Mouse (Mus musculus): ENCODE data around the gene Serpinf1. TPM values are rescaled to one million over a fixed set of nuclear protein-coding genes. Genes with fewer than 3 reads are reported as not detected.
"Not testable (repeated sequence)": the region's sequence is repeated elsewhere in the genome, so short reads cannot be mapped to it uniquely, and the experiment has no call there.

Gene Serpinf1
- polyA plus RNA-seq, 1 experiment from 2014 or later, result 172 TPM

DNA sequence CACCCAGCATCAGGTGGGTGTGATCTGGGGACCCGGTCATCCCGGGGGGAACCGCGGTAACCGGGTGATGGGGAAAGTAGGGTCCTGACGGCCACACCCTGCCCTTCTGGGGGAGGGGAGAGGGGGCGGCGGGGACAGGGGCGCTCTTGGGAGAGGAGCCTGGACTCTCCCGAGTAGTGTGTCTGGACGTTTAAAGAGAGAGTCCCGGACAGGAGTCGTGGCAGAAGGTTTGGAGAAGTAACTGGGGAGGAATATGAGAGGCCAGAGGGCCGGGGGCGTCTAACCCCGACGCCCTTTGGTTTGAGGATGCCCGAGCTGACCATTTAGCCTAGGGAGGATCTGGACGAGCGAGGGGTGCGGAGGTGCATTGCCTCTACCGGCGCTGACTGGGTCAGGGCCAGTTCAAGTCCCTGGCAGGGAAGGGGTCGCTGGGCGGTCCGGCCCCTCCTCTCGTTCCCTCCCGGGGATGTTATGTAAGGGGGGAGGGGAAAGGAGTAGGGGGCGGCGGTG lies 39.3 kb upstream of the Serpinf1 start:
- Histone ChIP-seq H3K9ac (peak overlapping the region; percentile 90), H3K4me1 (peaks cover 71% of the 10 kb centered on the region)
- 5% methylated on average over 27 of the region's 30 CpGs for WGBS (ENCODE audit: insufficient replicate concordance)

DNA sequence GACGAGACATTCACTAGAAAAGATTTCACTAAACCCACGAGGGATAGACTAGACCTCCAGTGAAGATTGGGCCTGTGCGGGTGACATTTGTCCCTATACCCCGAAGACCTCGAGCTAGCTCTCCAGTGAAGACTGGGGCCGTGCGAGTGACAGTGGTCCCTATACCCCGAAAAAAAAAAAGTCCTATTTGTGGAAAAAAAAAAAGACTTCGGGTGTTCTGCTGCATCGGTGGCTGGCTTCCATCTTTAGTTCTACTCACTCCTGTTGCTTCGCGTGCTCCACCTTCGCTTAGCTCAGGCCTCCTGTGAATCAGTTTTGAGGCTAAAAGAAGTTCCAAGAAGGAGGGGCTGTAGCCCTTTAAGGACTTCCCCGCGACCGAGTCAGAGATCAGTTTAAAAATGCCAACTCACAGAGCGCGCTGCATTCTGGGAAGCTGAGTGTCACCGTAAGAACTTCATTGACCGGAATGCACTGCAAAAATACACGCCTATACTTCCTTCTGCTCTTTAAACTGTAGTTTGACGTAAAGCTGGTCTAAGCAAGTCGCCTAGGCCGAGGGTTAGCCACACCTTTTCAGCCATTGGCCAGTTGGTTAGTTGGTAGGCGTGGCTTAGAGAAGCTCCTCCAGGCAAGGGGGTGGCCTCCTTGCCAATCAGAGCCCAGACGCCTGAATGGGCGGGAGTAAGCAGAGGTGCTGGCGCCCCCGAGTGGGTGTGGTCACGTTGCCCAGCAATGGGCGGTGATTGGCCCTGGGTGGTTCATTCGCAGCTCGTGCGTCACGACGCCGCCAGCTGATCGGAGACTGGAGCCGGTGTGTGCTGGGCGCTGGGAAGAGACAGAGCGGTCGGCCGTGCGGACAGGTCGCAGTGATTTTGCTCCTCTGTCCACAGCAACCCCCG lies 38.6 kb upstream of the Serpinf1 start, which contains the start of gene Tlcd2:
Tlcd2 (plus strand) TSS at position 872 of the 899 bp plus-strand sequence.
- peak; percentile 88 for ATAC-seq
- under 1% methylated on average over 46 of the region's 46 CpGs for WGBS (ENCODE audit: insufficient replicate concordance)

More for the DNA sequence above, 39.3 kb upstream of the Serpinf1 start:
- Histone ChIP-seq H3K9me3 (replicated peaks) (no peaks in the 10 kb centered on the region), H3K36me3 (peaks cover 34% of the 10 kb centered on the region), H3K4me3 (peak overlapping the region; percentile 86), H3K27ac (peak overlapping the region; percentile 100), H3K4me2 (peak overlapping the region; percentile 94), H3K27me3 (replicated peaks) (no peaks in the 10 kb centered on the region)
- ATAC-seq, result no peak

DNA sequence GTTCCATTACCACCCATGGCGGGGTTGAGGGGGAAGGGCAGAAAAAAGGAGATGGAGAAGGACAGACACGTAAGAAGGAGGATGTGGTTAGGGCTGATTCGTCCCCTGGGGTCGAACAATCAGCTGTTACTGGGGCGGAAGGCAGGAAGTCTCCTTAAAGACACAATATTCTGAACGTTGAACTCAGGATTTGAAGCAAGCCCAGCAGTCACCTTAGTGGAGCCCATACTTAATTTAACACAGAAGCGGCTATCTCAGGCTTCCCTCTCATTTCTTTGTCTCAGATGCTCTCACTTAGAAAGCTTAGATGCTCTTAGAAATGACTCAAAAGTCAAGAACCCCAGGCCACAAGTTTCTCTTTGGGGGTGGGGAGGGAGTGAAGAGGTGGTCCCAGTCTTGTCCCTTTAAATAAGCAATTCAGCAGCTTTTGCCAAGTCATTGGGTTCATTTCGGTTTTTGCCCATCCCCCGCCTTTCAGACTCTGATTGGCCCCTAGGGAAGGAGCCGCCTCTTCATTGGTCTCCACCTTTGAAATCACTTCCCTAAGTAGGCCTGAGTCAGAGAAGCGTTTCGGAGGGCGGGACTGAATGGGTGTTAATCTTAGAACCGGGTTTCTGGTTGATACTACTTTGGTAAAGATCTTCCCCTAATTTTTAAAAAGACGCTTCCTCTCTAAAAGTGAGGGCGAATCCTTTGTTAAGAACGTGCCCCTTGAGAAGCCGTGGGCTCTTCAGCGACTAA lies 37.8 kb upstream of the Serpinf1 start:
- Histone ChIP-seq H3K4me1 (peaks cover 83% of the 10 kb centered on the region), H3K4me2 (peak overlapping the region; percentile 94), H3K27ac (peak overlapping the region; percentile 99), H3K27me3 (replicated peaks) (no peaks in the 10 kb centered on the region), H3K4me3 (peak overlapping the region; percentile 86), H3K36me3 (peaks cover 21% of the 10 kb centered on the region), H3K9ac (peak overlapping the region; percentile 75), H3K9me3 (replicated peaks) (no peaks in the 10 kb centered on the region)
- WGBS (ENCODE audit: insufficient replicate concordance), result under 1% methylated on average over 19 of the region's 19 CpGs
- ATAC-seq, result peak; percentile 48

More for the DNA sequence above, 38.6 kb upstream of the Serpinf1 start, which contains the start of gene Tlcd2:
- Histone ChIP-seq H3K36me3 (peaks cover 30% of the 10 kb centered on the region), H3K4me1 (peaks cover 76% of the 10 kb centered on the region), H3K27ac (peak within 1 kb of the TSS; percentile 100), H3K4me2 (peak within 1 kb of the TSS; percentile 94), H3K9ac (peak within 1 kb of the TSS; percentile 90), H3K27me3 (replicated peaks) (no peaks in the 10 kb centered on the region), H3K9me3 (replicated peaks) (no peaks in the 10 kb centered on the region), H3K4me3 (peak within 1 kb of the TSS; percentile 86)

DNA sequence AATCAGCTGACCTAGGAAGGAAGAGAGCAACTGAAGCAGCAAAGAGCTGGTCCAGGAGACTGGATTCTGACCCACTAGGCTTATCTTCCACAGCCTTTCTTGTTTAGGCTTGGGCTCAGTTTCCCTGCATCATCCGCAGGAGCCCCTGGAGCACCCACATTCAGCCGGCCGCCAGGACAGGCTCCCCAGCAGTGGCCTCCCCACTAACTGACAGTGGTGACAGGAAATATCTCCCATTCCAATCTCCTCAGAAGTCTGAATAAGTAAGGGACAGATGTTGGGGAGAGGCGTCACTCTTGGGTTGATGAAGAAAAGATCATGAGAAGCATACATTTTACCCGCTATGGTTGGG lies 37.2 kb upstream of the Serpinf1 start:
- 9% methylated on average over 5 of the region's 5 CpGs for WGBS (ENCODE audit: insufficient replicate concordance)
- H3K9ac ChIP-seq, result peak overlapping the region; percentile 60

DNA sequence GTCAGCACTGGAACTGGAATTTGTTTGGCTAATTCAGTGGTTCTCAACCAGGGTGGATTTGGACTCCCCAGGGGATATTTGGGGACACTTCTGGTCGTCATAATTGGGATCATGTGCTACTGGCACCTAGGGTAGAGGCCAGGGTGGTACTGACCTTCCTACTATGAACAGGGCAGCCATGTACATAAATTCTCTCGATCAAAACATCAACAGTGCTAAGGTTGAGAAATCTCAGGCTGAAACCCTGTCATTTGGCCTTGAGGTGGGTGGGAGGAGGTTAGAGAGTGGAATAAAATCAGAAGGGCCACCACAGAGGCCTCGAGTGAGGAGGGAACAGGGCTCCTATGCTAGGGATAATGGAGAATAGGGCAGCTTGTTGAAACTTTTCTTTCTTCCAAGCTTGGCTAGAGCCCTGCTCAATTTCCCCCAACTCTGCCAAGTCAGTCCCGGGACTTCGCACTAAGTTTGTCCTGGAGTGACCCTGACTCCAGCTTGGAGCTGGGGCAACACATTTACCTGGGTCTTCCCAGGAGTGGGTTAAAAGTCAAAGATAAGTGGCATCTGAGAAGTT lies 36.7 kb upstream of the Serpinf1 start:
- no peaks in the 10 kb centered on the region for H3K9me3 ChIP-seq (replicated peaks)
- H3K4me2 ChIP-seq, result peak overlapping the region; percentile 94
- peaks cover 82% of the 10 kb centered on the region for H3K4me1 ChIP-seq
- peak overlapping the region; percentile 60 for H3K9ac ChIP-seq
- peak overlapping the region; percentile 86 for H3K4me3 ChIP-seq
- H3K36me3 ChIP-seq, result peaks cover 11% of the 10 kb centered on the region
- H3K27me3 ChIP-seq (replicated peaks), result no peaks in the 10 kb centered on the region
- WGBS (ENCODE audit: insufficient replicate concordance), result 61% methylated on average over 5 of the region's 5 CpGs
- peak overlapping the region; percentile 99 for H3K27ac ChIP-seq
- ATAC-seq, result no peak

More for the DNA sequence above, 37.2 kb upstream of the Serpinf1 start:
- Histone ChIP-seq H3K4me1 (peaks cover 83% of the 10 kb centered on the region), H3K4me3 (peak overlapping the region; percentile 86), H3K27me3 (replicated peaks) (no peaks in the 10 kb centered on the region), H3K27ac (peak overlapping the region; percentile 99), H3K4me2 (peak overlapping the region; percentile 94), H3K9me3 (replicated peaks) (no peaks in the 10 kb centered on the region), H3K36me3 (peaks cover 16% of the 10 kb centered on the region)
- no peak for ATAC-seq

DNA sequence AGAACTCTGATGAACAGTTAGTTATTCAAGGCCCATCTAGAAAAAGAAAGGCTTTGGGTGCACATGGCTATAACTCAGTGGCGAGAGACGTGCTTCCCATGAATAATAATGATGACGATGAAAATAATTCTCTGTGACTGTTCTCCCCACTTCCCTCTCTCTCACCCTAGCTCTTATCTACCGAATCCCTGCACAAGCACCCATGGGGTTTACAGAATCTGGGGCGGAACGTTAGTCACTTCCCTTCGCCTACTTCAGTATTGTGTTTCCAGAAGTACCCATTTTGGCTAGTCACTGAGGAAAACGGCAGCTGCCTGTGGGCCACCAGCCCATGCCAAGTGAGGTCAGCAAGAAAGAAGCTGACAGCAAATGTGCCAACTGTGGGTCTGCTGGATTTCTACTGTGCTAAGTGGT lies 36.1 kb upstream of the Serpinf1 start:
- no peaks in the 10 kb centered on the region for H3K27me3 ChIP-seq (replicated peaks)
- ATAC-seq, result no peak
- H3K9ac ChIP-seq, result peak overlapping the region; percentile 60; the same call in 1 of the 2 replicates
- peaks cover 5% of the 10 kb centered on the region for H3K36me3 ChIP-seq
- 22% methylated on average over 8 of the region's 8 CpGs for WGBS (ENCODE audit: insufficient replicate concordance)
- no peaks in the 10 kb centered on the region for H3K9me3 ChIP-seq (replicated peaks)
- peak overlapping the region; percentile 94 for H3K4me2 ChIP-seq
- no peak overlapping the region for H3K4me3 ChIP-seq
- peak overlapping the region; percentile 99 for H3K27ac ChIP-seq
- peaks cover 82% of the 10 kb centered on the region for H3K4me1 ChIP-seq

DNA sequence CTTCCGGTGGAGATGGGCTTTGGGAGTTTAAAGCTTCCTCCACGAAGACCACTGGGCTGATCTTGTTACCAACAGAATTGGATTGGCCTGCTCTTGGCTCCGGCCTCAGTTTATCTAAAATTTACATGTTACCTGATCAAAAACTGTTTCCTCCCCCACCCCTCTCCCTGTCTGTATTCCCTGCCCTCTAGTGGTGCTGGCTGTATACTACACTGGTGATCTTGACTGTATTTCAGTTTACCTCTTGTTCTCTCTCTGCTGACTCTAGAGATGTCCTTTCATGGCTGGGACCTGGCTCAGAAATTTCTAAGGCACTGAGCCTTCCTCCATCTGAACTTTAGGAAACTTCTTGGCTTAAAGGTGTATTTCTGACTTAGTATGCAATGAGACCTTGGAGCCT lies 35.7 kb upstream of the Serpinf1 start:
- H3K4me2 ChIP-seq, result peak overlapping the region; percentile 36
- H3K9me3 ChIP-seq (replicated peaks), result no peaks in the 10 kb centered on the region
- H3K27ac ChIP-seq, result peak overlapping the region; percentile 99
- no peak for ATAC-seq
- WGBS (ENCODE audit: insufficient replicate concordance), result 14% methylated on average over 3 of the region's 3 CpGs
- no peak overlapping the region for H3K9ac ChIP-seq
- H3K36me3 ChIP-seq, result peaks cover 2% of the 10 kb centered on the region
- H3K4me1 ChIP-seq, result peaks cover 82% of the 10 kb centered on the region
- no peak overlapping the region for H3K4me3 ChIP-seq
- H3K27me3 ChIP-seq (replicated peaks), result no peaks in the 10 kb centered on the region

DNA sequence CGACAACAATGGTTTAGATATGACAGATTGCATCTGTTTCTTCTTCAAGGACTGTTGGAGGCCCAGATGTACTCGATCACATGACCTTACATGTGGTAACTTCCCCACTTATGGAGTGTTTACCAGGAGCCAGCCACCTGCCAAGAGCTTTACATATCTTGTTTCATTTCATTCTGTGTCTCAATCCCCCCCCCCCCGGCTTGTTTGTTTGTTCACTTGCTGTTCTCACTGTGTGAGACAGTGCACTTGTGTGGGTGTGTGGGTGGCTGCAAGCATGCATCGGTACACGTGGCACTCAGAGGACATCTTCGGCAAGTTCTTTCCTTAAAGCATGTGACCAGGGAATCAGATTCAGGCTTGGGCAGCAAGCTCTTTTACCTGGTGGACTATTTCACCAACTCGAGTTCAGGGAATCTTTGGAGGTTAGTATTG lies 34.0 kb upstream of the Serpinf1 start:
- no peaks in the 10 kb centered on the region for H3K27me3 ChIP-seq (replicated peaks)
- 74% methylated on average over 7 of the region's 7 CpGs for WGBS (ENCODE audit: insufficient replicate concordance)
- H3K9me3 ChIP-seq (replicated peaks), result no peaks in the 10 kb centered on the region
- H3K4me3 ChIP-seq, result no peak overlapping the region
- no peak overlapping the region for H3K4me2 ChIP-seq
- no peak overlapping the region for H3K27ac ChIP-seq
- H3K4me1 ChIP-seq, result peaks cover 86% of the 10 kb centered on the region
- H3K9ac ChIP-seq, result no peak overlapping the region
- H3K36me3 ChIP-seq, result peaks cover 18% of the 10 kb centered on the region
- ATAC-seq, result no peak

DNA sequence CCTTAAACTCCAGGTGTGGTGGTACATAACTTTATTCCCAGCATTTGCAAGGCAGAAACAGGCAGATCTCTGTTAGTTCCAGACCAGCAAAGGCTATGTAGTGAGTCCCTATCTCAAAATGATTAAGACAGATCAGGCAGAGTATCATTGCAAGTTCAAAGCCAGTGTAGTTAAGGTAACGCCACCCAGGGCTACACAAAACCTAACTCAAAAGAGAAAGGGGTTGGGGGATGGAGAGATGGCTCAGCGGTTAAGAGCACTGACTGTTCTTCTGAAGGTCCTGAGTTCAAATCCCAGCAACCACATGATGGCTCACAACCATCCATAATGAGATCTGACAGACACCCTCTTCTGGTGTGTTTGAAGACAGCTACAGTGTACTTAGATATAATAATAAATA lies 33.5 kb upstream of the Serpinf1 start:
- ATAC-seq, result not testable (repeated sequence)

DNA sequence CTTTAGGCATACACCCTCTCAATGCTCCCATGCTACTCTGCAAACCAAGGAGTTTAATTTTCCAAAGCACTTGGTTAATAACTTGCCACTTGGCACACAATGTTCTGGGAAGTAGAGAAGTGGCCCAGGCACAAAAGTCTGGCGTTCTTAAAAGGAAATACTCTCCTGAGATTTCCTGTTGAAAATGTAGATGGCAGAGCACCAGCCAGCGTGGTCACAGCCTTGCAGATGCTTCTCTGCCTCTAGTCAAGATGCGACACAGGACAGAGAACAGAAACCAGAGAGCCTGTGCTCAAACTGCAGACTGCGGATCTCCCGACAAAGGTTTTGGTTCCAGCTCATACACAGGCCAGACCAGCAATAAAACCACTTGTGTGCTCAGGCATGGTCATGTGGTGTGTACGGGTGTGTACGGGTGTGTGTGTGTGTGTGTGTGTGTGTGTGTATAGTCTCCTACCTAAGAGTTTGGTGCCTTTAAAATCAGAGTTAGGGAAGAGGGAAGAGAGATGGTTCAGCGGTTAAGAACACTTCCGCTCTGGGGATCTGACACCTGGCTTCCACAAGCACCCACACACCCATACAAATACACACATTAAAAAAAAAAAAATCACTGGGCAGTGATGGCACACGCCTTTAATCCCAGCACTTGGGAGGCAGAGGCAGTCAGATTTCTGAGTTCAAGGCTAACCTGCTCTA lies 32.7 kb upstream of the Serpinf1 start:
- peak overlapping the region; percentile 85 for H3K9ac ChIP-seq
- peak overlapping the region; percentile 66 for H3K27ac ChIP-seq
- H3K4me1 ChIP-seq, result peaks cover 93% of the 10 kb centered on the region
- no peaks in the 10 kb centered on the region for H3K9me3 ChIP-seq (replicated peaks)
- H3K27me3 ChIP-seq (replicated peaks), result no peaks in the 10 kb centered on the region
- peak overlapping the region; percentile 73; the same call in 1 of the 2 replicates for H3K4me3 ChIP-seq
- 72% methylated on average over 10 of the region's 10 CpGs for WGBS (ENCODE audit: insufficient replicate concordance)
- ATAC-seq, result no peak
- H3K4me2 ChIP-seq, result peak overlapping the region; percentile 100
- H3K36me3 ChIP-seq, result peaks cover 28% of the 10 kb centered on the region

More for the DNA sequence above, 33.5 kb upstream of the Serpinf1 start:
- WGBS (ENCODE audit: insufficient replicate concordance), result 78% methylated on average over 2 of the region's 2 CpGs
- not testable (repeated sequence) for H3K4me2 ChIP-seq; H3K9me3 ChIP-seq (replicated peaks); H3K27me3 ChIP-seq (replicated peaks); H3K9ac ChIP-seq; H3K4me3 ChIP-seq; H3K27ac ChIP-seq
- peaks cover 23% of the 10 kb centered on the region for H3K36me3 ChIP-seq
- H3K4me1 ChIP-seq, result peaks cover 91% of the 10 kb centered on the region

Data from liver, embryonic 12.5 days (tissue).